Comparison of ENCODE assay signal across 16 mouse cellular contexts in genomic region chr11:117179902-117180301, GRCm38 (mm10). TPM values are rescaled to one million over a fixed set of nuclear protein-coding genes. Genes with fewer than 3 reads are reported as not detected.
DNase-seq lines count a peak whose midpoint lies in the region; ATAC-seq and TF ChIP-seq lines count a peak whose summit lies in the region.
"Had no signal": no experiment of that assay in that cellular context is flagged by ENCODE, and none has a peak within 500 bp of the region (broad histone marks: within the 10 kb centered on the region; RNA-seq: fewer than 3 reads in every experiment).

No protein-coding gene starts in this region.

- H3K36me3 ChIP-seq in forebrain, postnatal 0 days (ENCODE audit: insufficient read depth) = no peaks in the 10 kb centered on the region
- H3K36me3 ChIP-seq in forebrain, embryonic 16.5 days (ENCODE audit: control insufficient read depth, insufficient read depth) = no peaks in the 10 kb centered on the region
- H3K36me3 ChIP-seq in lung, embryonic 14.5 days (ENCODE audit: insufficient read depth) = no peaks in the 10 kb centered on the region
- H3K36me3 ChIP-seq in liver, postnatal 0 days (replicated peaks; ENCODE audit: insufficient read depth, low read length) = no peaks in the 10 kb centered on the region
- H3K36me3 ChIP-seq: forebrain, embryonic 10.5 days; limb, embryonic 13.5 days; stomach, embryonic 15.5 days had no signal

- no peak overlapping the region for H3K9ac ChIP-seq in forebrain, postnatal 0 days
- H3K9ac ChIP-seq in forebrain, embryonic 16.5 days (replicated peaks; ENCODE audit: low read depth, low read length) = no peak overlapping the region
- no peak overlapping the region for H3K9ac ChIP-seq in lung, embryonic 14.5 days
- no peak overlapping the region for H3K9ac ChIP-seq in liver, postnatal 0 days (replicated peaks)
- H3K9ac ChIP-seq: limb, embryonic 13.5 days; stomach, embryonic 15.5 days had no signal

- H3K4me3 ChIP-seq in forebrain, postnatal 0 days (ENCODE audit: low read depth, low read length) = no peak overlapping the region
- H3K4me3 ChIP-seq in forebrain, embryonic 16.5 days (replicated peaks; ENCODE audit: low read length) = no peak overlapping the region
- H3K4me3 ChIP-seq in lung, embryonic 14.5 days (ENCODE audit: low read depth, low read length) = no peak overlapping the region
- no peak overlapping the region for H3K4me3 ChIP-seq in liver, postnatal 0 days (ENCODE audit: low read depth, low read length)
- H3K4me3 ChIP-seq: forebrain, embryonic 10.5 days; limb, embryonic 13.5 days; megakaryocyte, embryonic 14.5 days; stomach, embryonic 15.5 days had no signal

- no peak for DNase-seq in forebrain, postnatal 0 days
- DNase-seq in lung, embryonic 14.5 days = no peak
- DNase-seq in lung, adult 18-20 months = no peak
- peak; percentile 64 for DNase-seq in ES-CJ7 (ENCODE audit: low read depth, low spot score)
- no peak for DNase-seq in liver, postnatal 0 days
- DNase-seq: embryo, embryonic 11 days; gastrocnemius, postnatal 25 days; heart, postnatal 10 days; kidney, adult 11 months had no signal

- H3K4me2 ChIP-seq in forebrain, postnatal 0 days (ENCODE audit: low read depth) = no peak overlapping the region
- no peak overlapping the region for H3K4me2 ChIP-seq in forebrain, embryonic 16.5 days (ENCODE audit: low read length)
- H3K4me2 ChIP-seq in lung, embryonic 14.5 days = no peak overlapping the region
- no peak overlapping the region for H3K4me2 ChIP-seq in liver, postnatal 0 days (ENCODE audit: low read depth, low read length)
- H3K4me2 ChIP-seq: limb, embryonic 13.5 days; stomach, embryonic 15.5 days had no signal

- TF ChIP-seq EP300 in liver, postnatal 0 days (IDR thresholded peaks at IDR 0.05; ENCODE audit: low read depth) = no peak

- H3K27me3 ChIP-seq in forebrain, postnatal 0 days (ENCODE audit: insufficient read depth, low read length) = no peaks in the 10 kb centered on the region
- H3K27me3 ChIP-seq in forebrain, embryonic 16.5 days (replicated peaks; ENCODE audit: control insufficient read depth, insufficient read depth, low read length) = no peaks in the 10 kb centered on the region
- no peaks in the 10 kb centered on the region for H3K27me3 ChIP-seq in lung, embryonic 14.5 days (ENCODE audit: insufficient read depth, low read length)
- no peaks in the 10 kb centered on the region for H3K27me3 ChIP-seq in liver, postnatal 0 days (ENCODE audit: insufficient read depth, low read length)
- H3K27me3 ChIP-seq: stomach, embryonic 15.5 days had no signal

- 82% methylated on average over 5 of the region's 5 CpGs for WGBS in forebrain, postnatal 0 days
- 86% methylated on average over 5 of the region's 5 CpGs for WGBS in forebrain, embryonic 16.5 days
- WGBS in lung, embryonic 14.5 days = 82% methylated on average over 5 of the region's 5 CpGs
- 81% methylated on average over 5 of the region's 5 CpGs for WGBS in liver, postnatal 0 days (ENCODE audit: insufficient replicate concordance)

- 0 out of 2 replicates have a peak, but pooled peaks cover 3% of the 10 kb centered on the region for H3K4me1 ChIP-seq in forebrain, postnatal 0 days (ENCODE audit: insufficient read depth)
- H3K4me1 ChIP-seq in forebrain, embryonic 16.5 days (replicated peaks; ENCODE audit: control insufficient read depth, insufficient read depth, low read length) = peaks cover 5% of the 10 kb centered on the region
- no peaks in the 10 kb centered on the region for H3K4me1 ChIP-seq in lung, embryonic 14.5 days (ENCODE audit: insufficient read depth)
- H3K4me1 ChIP-seq in liver, postnatal 0 days (ENCODE audit: insufficient read depth) = no peaks in the 10 kb centered on the region

- ATAC-seq in forebrain, postnatal 0 days = no peak
- ATAC-seq in forebrain, embryonic 16.5 days = no peak
- ATAC-seq in lung, embryonic 14.5 days (ENCODE audit: insufficient read depth) = no peak
- no peak for ATAC-seq in liver, postnatal 0 days
- ATAC-seq in erythroid progenitor cell, adult 5-6 weeks (replicated peaks; ENCODE audit: low FRiP score, poor library complexity, severe bottlenecking) = no peak
- ATAC-seq in granulocyte monocyte progenitor cell, adult 5-6 weeks (replicated peaks; ENCODE audit: poor library complexity, severe bottlenecking) = no peak

- TF ChIP-seq CTCF in forebrain, postnatal 0 days (IDR thresholded peaks at IDR 0.05; ENCODE audit: low read depth) = peak; percentile 48
- peak; percentile 61 for TF ChIP-seq CTCF in lung, embryonic 14.5 days (IDR thresholded peaks at IDR 0.05; ENCODE audit: low read depth)
- peak; percentile 69 for TF ChIP-seq CTCF in liver, postnatal 0 days (IDR thresholded peaks at IDR 0.05; ENCODE audit: low read depth)

- H3K9me3 ChIP-seq in forebrain, postnatal 0 days (ENCODE audit: low read length) = peaks cover 8% of the 10 kb centered on the region
- peaks cover 13% of the 10 kb centered on the region for H3K9me3 ChIP-seq in forebrain, embryonic 16.5 days (ENCODE audit: control insufficient read depth, low read length)
- peaks cover 8% of the 10 kb centered on the region; the same call in 1 of the 2 replicates for H3K9me3 ChIP-seq in lung, embryonic 14.5 days (ENCODE audit: low read depth, low read length)
- peaks cover 22% of the 10 kb centered on the region for H3K9me3 ChIP-seq in liver, postnatal 0 days (ENCODE audit: low read length)
- H3K9me3 ChIP-seq: stomach, embryonic 15.5 days had no signal

- H3K27ac ChIP-seq in forebrain, postnatal 0 days (ENCODE audit: low read depth, low read length) = no peak overlapping the region
- H3K27ac ChIP-seq in forebrain, embryonic 16.5 days (ENCODE audit: low read length) = no peak overlapping the region
- no peak overlapping the region for H3K27ac ChIP-seq in lung, embryonic 14.5 days (ENCODE audit: low read depth)
- no peak overlapping the region for H3K27ac ChIP-seq in liver, postnatal 0 days (ENCODE audit: low read depth)
- H3K27ac ChIP-seq: forebrain, embryonic 10.5 days; limb, embryonic 13.5 days; stomach, embryonic 15.5 days had no signal

RNA-seq across cellular contexts. Expression of gene Sept9, which starts 19.6 kb away (rescaled TPM):
- 99.3 and 112 TPM in 2 replicates for total RNA-seq in forebrain, postnatal 0 days (2014; rRNA removed)
- polyA plus RNA-seq in forebrain, postnatal 0 days (2015; fragmentation: Nextera tagmentation; extraction: Ambion mirVana) = 99.7 and 112 TPM in 2 replicates
- polyA plus RNA-seq in forebrain, embryonic 16.5 days (2015; fragmentation: Nextera tagmentation; extraction: Ambion mirVana) = 120 and 128 TPM in 2 replicates
- 133 and 149 TPM in 2 replicates for polyA plus RNA-seq in lung, embryonic 14.5 days (2014; fragmentation: Nextera tagmentation; extraction: Ambion mirVana)
- polyA plus RNA-seq in liver, postnatal 0 days (2015; fragmentation: Nextera tagmentation; extraction: Ambion mirVana) = 30.8 and 34.5 TPM in 2 replicates
- total RNA-seq in erythroid progenitor cell, adult 5-6 weeks (2015; ENCODE audit: low replicate concordance) = 15.1 and 20.5 TPM in 2 replicates
- 16.0 and 18.6 TPM in 2 replicates for total RNA-seq in erythroid progenitor cell, adult 5-6 weeks (2017; ENCODE audit: low replicate concordance)
- 139 and 145 TPM in 2 replicates for total RNA-seq in granulocyte monocyte progenitor cell, adult 5-6 weeks (2014; fragmentation: Nextera tagmentation)
- total RNA-seq in granulocyte monocyte progenitor cell, adult 5-6 weeks (2017) = 124 and 141 TPM in 2 replicates
